Mouse (Mus musculus) lung, postnatal 0 days (tissue): ENCODE results near the gene Dlg2.

Source experiments
- CTCF ChIP-seq: IDR thresholded peaks from 2 replicates; pipeline ENCODE4 v1.5.1; 2016; ENCODE audit warnings: antibody characterized with exemption, mild to moderate bottlenecking
- EP300 ChIP-seq: IDR thresholded peaks from 2 replicates; pipeline ENCODE4 v1.6.1; 2016; ENCODE audit warnings: antibody characterized with exemption, mild to moderate bottlenecking, control low read depth

DNA sequence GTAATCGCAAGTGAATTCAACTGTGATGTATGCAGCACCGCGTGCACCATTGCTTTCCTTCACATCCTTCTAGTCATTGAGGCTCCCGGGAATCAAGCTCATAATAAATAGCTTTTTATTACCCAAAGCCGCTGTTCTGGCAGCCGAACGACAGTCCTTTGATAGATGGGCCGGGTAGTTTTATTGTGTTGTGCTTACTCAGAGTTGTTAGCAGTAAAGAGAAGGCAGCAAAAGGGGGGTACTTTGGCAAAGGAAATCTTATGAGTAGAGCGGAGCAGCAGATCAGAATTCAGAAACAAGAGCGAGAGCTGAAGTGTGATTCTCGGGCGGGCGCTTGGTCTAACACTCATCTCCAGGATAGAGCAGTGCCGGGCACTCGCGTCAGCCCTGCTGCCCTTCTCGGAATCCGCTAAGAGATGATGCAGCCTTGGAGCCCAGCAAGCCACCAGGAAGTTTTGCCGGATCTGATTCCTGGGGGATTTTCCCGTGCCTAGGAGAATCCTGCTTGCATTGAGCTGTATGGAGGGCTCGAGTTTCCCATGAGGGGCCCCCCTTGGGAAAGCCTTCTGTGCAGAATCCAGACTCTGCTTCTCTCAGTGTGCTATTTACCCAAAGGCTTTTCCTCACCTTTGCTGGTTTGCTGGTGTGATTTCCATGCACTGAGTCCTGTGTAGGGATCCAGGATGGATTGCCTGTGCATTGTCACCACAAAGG is 410.7 kb downstream of the Dlg2 start:
- TF ChIP-seq CTCF (no peak), EP300 (no peak)
